Mouse (Mus musculus) heart, embryonic 12.5 days (tissue): ENCODE measurements at regions not wholly inside any gene's neighbourhood (a gene's known extent, or its start where the extent isn't known, plus 50 kb on each side); places are given as distances from the start of the nearest gene placed in this dataset.

ENCODE experiments used
- ATAC-seq: fragments of 200-750 bp; cut with Nextera tagmentation; 2 replicates; pipeline ENCODE4 v1.8.0; 2017; ENCODE audit warnings: moderate TSS enrichment, moderate library complexity; ENCODE audit not compliant: insufficient number of reproducible peaks, low FRiP score
- H3K27ac ChIP-seq: fragments of 300-500 bp; sonication (generic); 2 replicates; pipeline ENCODE4 v1.5.1; 2016; ENCODE audit warnings: mild to moderate bottlenecking, moderate library complexity; ENCODE audit not compliant: poor library complexity, severe bottlenecking
- H3K27me3 ChIP-seq: fragments of 300-500 bp; sonication (generic); replicated peaks from 2 replicates; pipeline ENCODE4 v1.6.1; 2016; ENCODE audit warnings: mild to moderate bottlenecking, moderate library complexity
- H3K36me3 ChIP-seq: fragments of 300-500 bp; sonication (generic); 2 replicates; pipeline ENCODE4 v1.6.1; 2016; ENCODE audit warnings: mild to moderate bottlenecking, moderate library complexity
- H3K4me1 ChIP-seq: fragments of 300-500 bp; sonication (generic); replicated peaks from 2 replicates; pipeline ENCODE4 v1.6.1; 2016; ENCODE audit warnings: mild to moderate bottlenecking
- H3K4me2 ChIP-seq: fragments of 300-500 bp; sonication (generic); 2 replicates; pipeline ENCODE4 v1.6.1; 2016; ENCODE audit warnings: mild to moderate bottlenecking, moderate library complexity
- H3K4me3 ChIP-seq: fragments of 300-500 bp; sonication (generic); 2 replicates; pipeline ENCODE4 v1.5.1; 2016; ENCODE audit warnings: mild to moderate bottlenecking
- H3K9ac ChIP-seq: fragments of 300-500 bp; sonication (generic); 2 replicates; pipeline ENCODE4 v1.6.1; 2016; ENCODE audit warnings: mild to moderate bottlenecking, moderate library complexity
- H3K9me3 ChIP-seq: fragments of 300-500 bp; sonication (generic); replicated peaks from 2 replicates; pipeline ENCODE4 v1.6.1; 2016; ENCODE audit warnings: mild to moderate bottlenecking, moderate library complexity
- WGBS: fragments of 180-500 bp; shearing (Covaris S2); methylation state at CpG from one replicate; pipeline ENCODE4 v1.1.7; 2016; 5-methylcytosine and 5-hydroxymethylcytosine counted together

DNA sequence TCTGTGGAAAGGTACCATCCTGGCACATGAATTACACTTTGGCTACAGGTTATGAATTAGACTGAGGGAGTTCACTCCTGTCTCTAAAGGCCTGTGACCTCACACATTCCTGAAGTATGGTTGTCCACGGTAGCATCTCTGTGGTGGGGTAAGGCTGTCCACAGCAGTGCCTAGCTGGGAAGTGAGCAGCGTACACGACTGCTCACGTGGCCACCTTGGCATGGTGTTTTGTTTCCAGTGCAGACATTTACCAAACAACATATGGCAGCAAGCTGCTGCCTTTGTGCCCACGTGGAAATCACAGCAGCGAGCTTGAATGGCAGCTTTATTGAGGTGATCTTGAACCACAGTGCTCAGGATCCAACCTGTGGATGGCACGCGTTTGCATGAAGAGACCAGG, 140.7 kb upstream of the A230072I06Rik start:
- Histone ChIP-seq H3K36me3 (no peaks in the 10 kb centered on the region), H3K27ac (no peak overlapping the region), H3K9ac (no peak overlapping the region), H3K27me3 (peaks cover 42% of the 10 kb centered on the region), H3K4me2 (no peak overlapping the region), H3K4me1 (no peaks in the 10 kb centered on the region), H3K9me3 (0 out of 2 replicates have a peak, but pooled peaks cover 2% of the 10 kb centered on the region), H3K4me3 (no peak overlapping the region)
- 76% methylated on average over 8 of the region's 8 CpGs for WGBS
- ATAC-seq = no peak

DNA sequence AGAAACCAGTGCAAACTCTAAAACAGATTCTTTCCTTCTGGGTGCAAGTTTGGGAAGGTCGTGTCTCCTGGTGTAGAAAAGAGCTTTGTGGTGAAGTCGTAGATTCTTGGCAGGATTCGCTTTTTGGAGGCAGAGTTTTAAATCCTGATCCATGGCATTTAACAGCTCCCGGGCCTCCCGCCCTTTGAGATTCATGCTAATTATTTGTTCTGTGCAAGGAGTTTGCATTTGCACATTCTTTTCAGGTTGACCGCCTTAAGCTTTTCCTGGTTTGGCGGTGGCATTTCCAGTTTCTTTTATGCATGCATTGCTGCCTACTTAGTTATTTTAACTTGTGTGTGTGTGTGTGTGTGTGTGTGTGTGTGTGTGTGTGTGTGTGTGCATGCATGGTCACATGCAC, 126.9 kb upstream of the A230072I06Rik start:
- Histone ChIP-seq H3K4me3 (no peak overlapping the region), H3K27ac (no peak overlapping the region), H3K9ac (no peak overlapping the region), H3K4me2 (no peak overlapping the region), H3K4me1 (no peaks in the 10 kb centered on the region), H3K27me3 (peaks cover 35% of the 10 kb centered on the region), H3K36me3 (no peaks in the 10 kb centered on the region), H3K9me3 (no peaks in the 10 kb centered on the region)
- no peak for ATAC-seq
- 69% methylated on average over 7 of the region's 7 CpGs for WGBS

GRCm38 (mm10) chr8:12152825-12153224, 125.8 kb upstream of the A230072I06Rik start:
- Histone ChIP-seq H3K4me3 (no peak overlapping the region), H3K9ac (no peak overlapping the region), H3K4me2 (no peak overlapping the region), H3K4me1 (no peaks in the 10 kb centered on the region), H3K36me3 (no peaks in the 10 kb centered on the region), H3K27ac (no peak overlapping the region), H3K9me3 (no peaks in the 10 kb centered on the region), H3K27me3 (peaks cover 31% of the 10 kb centered on the region)
- ATAC-seq = no peak
- 60% methylated on average over 9 of the region's 9 CpGs for WGBS

- Histone ChIP-seq H3K4me3 (no peak overlapping the region), H3K9ac (no peak overlapping the region), H3K4me1 (no peaks in the 10 kb centered on the region), H3K4me2 (no peak overlapping the region), H3K9me3 (no peaks in the 10 kb centered on the region), H3K36me3 (no peaks in the 10 kb centered on the region), H3K27ac (no peak overlapping the region), H3K27me3 (peaks cover 20% of the 10 kb centered on the region)
- ATAC-seq = no peak
- WGBS = 77% methylated on average over 1 of the region's 1 CpGs
Observed at GRCm38 (mm10) chr8:12156893-12157292, 121.7 kb upstream of the A230072I06Rik start.

DNA sequence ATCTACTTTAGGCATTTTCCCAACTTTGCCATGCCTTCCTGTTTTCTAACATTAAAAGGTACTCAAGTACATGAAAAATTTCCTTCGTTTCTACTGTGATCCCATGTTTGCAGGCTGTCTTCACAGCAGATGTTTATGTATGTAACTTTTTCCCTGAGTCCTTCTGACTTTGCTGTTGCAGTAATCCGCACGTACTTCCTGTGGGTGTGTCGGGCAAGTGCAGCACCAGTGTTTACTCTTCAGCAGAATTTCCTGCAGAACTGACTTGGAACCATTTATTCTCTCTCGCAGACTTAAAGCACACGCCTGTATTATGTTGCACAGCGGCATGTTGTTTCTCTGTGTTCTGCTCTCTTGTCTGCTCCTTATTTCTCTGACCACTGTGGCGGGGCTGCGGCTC, 120.4 kb upstream of the A230072I06Rik start:
- no peak overlapping the region for H3K4me3 ChIP-seq
- 73% methylated on average over 9 of the region's 9 CpGs for WGBS
- no peaks in the 10 kb centered on the region for H3K9me3 ChIP-seq
- no peak overlapping the region for H3K27ac ChIP-seq
- H3K27me3 ChIP-seq = peaks cover 17% of the 10 kb centered on the region; the same call in 1 of the 2 replicates
- no peak overlapping the region for H3K4me2 ChIP-seq
- 0 out of 2 replicates have a peak, but pooled peaks cover 3% of the 10 kb centered on the region for H3K4me1 ChIP-seq
- ATAC-seq = no peak
- H3K9ac ChIP-seq = no peak overlapping the region
- H3K36me3 ChIP-seq = no peaks in the 10 kb centered on the region

DNA sequence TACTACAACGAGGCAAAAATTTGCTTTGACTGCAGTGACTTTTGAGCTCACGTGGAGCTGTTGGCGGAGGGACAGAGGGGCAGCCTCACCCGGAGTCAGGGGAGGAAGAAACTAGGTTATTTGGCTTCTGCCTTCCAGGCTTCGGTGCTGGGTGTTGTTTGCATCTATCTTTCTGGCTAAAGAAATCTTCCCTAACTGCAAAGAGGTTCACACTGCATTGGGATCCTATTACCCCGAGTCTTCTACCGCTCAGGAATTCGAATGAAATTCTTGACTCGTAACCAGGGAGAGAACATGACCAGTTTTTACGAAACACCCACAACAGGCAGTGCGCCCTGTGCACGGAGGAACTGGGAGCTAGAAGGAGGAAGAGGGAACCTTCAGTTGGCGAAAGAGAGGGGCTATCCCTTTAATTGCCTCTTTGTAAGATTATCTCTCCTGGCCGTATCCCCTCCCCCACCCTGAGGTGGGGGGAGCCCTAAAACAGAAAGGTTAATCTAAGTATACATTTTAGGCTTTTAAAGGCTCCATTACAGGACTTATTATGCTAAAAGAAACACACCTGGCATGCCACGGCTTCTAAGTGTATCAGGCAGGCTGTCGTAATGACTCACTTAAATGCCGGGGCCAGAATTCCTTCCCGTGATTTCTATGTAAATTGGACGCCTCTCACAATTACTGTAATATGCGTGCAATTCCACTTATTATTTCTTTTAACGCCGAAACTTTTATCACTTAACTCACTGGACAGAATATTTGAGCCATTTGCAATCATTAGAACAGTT, 115.5 kb upstream of the A230072I06Rik start:
- no peak overlapping the region for H3K9ac ChIP-seq
- H3K4me2 ChIP-seq = peak overlapping the region; percentile 60
- H3K27me3 ChIP-seq = peaks cover 23% of the 10 kb centered on the region
- H3K27ac ChIP-seq = no peak overlapping the region
- no peaks in the 10 kb centered on the region for H3K36me3 ChIP-seq
- no peak for ATAC-seq
- peak overlapping the region; percentile 14 for H3K4me3 ChIP-seq
- 0 out of 2 replicates have a peak, but pooled peaks cover 4% of the 10 kb centered on the region for H3K4me1 ChIP-seq
- WGBS = 24% methylated on average over 22 of the region's 22 CpGs
- H3K9me3 ChIP-seq = no peaks in the 10 kb centered on the region

- H3K4me3 ChIP-seq = no peak overlapping the region
- H3K4me1 ChIP-seq = 0 out of 2 replicates have a peak, but pooled peaks cover 4% of the 10 kb centered on the region
- H3K27me3 ChIP-seq = peaks cover 37% of the 10 kb centered on the region
- H3K9me3 ChIP-seq = no peaks in the 10 kb centered on the region
- no peak for ATAC-seq
- no peak overlapping the region for H3K27ac ChIP-seq
- no peaks in the 10 kb centered on the region for H3K36me3 ChIP-seq
- WGBS = 85% methylated on average over 23 of the region's 23 CpGs
- no peak overlapping the region for H3K9ac ChIP-seq
- no peak overlapping the region for H3K4me2 ChIP-seq
Observed at GRCm38 (mm10) chr8:12165487-12166152, 113.0 kb upstream of the A230072I06Rik start.

DNA sequence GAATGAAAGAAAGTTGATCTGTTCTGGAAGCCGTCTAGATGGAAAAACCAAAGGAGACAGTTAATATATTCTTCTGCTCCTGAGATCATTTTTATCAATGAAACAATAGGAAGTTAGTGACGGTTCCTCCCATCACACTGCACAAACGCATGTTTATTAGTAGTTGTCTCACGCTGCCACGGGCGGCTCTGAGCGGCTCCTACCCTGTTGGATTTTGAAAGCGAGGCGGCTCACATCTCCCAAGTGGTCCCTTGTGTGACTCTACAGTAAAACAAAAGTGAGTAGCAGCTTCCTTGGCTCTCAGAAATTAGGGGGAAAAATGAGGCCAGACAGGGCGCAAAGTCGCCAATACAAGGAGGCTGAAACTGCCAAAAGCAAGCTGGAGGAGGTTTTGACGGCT, 106.8 kb upstream of the A230072I06Rik start:
- no peak overlapping the region for H3K9ac ChIP-seq
- H3K27ac ChIP-seq = no peak overlapping the region
- no peak overlapping the region for H3K4me3 ChIP-seq
- WGBS = 78% methylated on average over 12 of the region's 12 CpGs
- H3K36me3 ChIP-seq = no peaks in the 10 kb centered on the region
- H3K4me2 ChIP-seq = no peak overlapping the region
- H3K9me3 ChIP-seq = no peaks in the 10 kb centered on the region
- H3K27me3 ChIP-seq = peaks cover 53% of the 10 kb centered on the region
- no peak for ATAC-seq
- H3K4me1 ChIP-seq = no peaks in the 10 kb centered on the region; the same call in 1 of the 2 replicates

- H3K27ac ChIP-seq = no peak overlapping the region
- WGBS = 58% methylated on average over 13 of the region's 13 CpGs
- no peaks in the 10 kb centered on the region; the same call in 1 of the 2 replicates for H3K4me1 ChIP-seq
- no peaks in the 10 kb centered on the region for H3K36me3 ChIP-seq
- no peak for ATAC-seq
- H3K27me3 ChIP-seq = peaks cover 41% of the 10 kb centered on the region
- no peak overlapping the region for H3K9ac ChIP-seq
- no peaks in the 10 kb centered on the region for H3K9me3 ChIP-seq
- H3K4me2 ChIP-seq = no peak overlapping the region
- no peak overlapping the region for H3K4me3 ChIP-seq
Observed at GRCm38 (mm10) chr8:12175496-12175895, 103.1 kb upstream of the A230072I06Rik start.

- Histone ChIP-seq H3K4me2 (no peak overlapping the region), H3K4me3 (no peak overlapping the region), H3K27me3 (peaks cover 16% of the 10 kb centered on the region), H3K27ac (no peak overlapping the region), H3K36me3 (no peaks in the 10 kb centered on the region), H3K9ac (no peak overlapping the region), H3K9me3 (no peaks in the 10 kb centered on the region), H3K4me1 (no peaks in the 10 kb centered on the region)
- WGBS = 80% methylated on average over 4 of the region's 4 CpGs
- no peak for ATAC-seq
Observed at GRCm38 (mm10) chr8:12184666-12185065, 94.0 kb upstream of the A230072I06Rik start.

DNA sequence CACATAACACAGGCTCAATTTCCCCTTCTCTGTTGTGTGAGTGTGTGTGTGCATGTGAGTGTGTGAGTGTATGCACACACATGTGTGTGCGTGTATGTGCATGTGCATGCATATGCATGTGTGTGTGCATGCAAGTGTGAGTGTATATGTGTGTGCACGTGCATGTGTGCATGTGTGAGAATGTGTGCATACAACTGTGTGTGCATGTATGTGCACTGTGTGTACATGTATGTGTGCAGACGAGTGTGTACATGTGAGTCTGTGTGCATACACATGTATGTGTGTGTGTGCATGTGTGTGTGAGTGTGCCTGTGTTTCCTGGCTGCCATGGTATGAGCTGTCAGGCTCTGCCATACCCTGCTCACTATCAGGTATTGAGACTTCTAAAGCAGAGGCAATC, 91.3 kb upstream of the A230072I06Rik start:
- no peak for ATAC-seq
- no peaks in the 10 kb centered on the region for H3K9me3 ChIP-seq
- H3K9ac ChIP-seq = no peak overlapping the region
- H3K36me3 ChIP-seq = no peaks in the 10 kb centered on the region
- H3K27me3 ChIP-seq = 0 out of 2 replicates have a peak, but pooled peaks cover 3% of the 10 kb centered on the region
- H3K4me2 ChIP-seq = no peak overlapping the region
- no peak overlapping the region for H3K4me3 ChIP-seq
- H3K27ac ChIP-seq = no peak overlapping the region
- H3K4me1 ChIP-seq = no peaks in the 10 kb centered on the region
- WGBS = 80% methylated on average over 3 of the region's 3 CpGs
